Mouse (Mus musculus) liver, adult 2 months (tissue): ENCODE data around the gene Fkrp.

Source experiments
- CTCF ChIP-seq: fragments of 200-500 bp; IDR thresholded peaks from 2 replicates; pipeline ENCODE4 v1.5.1; 2011; ENCODE audit warnings: low read depth, low read length, control low read depth
- POLR2A ChIP-seq: fragments of 200-500 bp; IDR thresholded peaks from 2 replicates; pipeline ENCODE4 v1.6.1; 2011; ENCODE audit warnings: low read length, control low read depth; ENCODE audit not compliant: insufficient read depth; ENCODE audit errors: extremely low read depth

DNA sequence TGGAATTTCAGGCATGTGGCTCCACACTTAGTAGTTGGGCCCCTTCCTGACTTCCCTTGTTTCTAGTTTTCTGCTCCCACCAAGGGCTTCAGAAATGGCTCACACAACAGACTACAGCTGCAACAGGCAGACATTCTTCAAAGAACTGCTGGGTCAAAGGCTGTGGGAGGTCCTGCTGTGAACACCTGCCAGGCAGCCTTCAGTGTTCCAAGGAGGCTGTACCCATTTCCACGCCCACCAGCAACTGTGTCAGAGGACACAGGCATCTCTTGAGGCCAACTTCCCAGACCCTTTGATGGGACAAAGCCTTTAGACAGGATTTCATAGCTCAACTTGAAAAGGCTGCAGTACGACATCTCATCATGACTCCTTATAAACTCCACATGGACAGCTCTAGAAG lies 50.1 kb downstream of the Fkrp start:
- TF ChIP-seq CTCF (no peak), POLR2A (no peak)
